25 mouse cellular contexts compared by ENCODE assay signal in genomic region chr1:54846346-54847000, GRCm38 (mm10).
A peak's percentile ranks its signal among the peaks of the same experiment; 100 is the strongest.
DNase-seq lines count a peak whose midpoint lies in the region; ATAC-seq lines count a peak whose summit lies in the region.
"Had no signal": no experiment of that assay in that cellular context is flagged by ENCODE, and none has a peak within 500 bp of the region (broad histone marks: within the 10 kb centered on the region; RNA-seq: fewer than 3 reads in every experiment).

No protein-coding gene starts in this region.

- 60% methylated on average over 5 of the region's 5 CpGs for WGBS in limb, embryonic 12.5 days
- WGBS in limb, embryonic 10.5 days = 69% methylated on average over 5 of the region's 5 CpGs
- 36% methylated on average over 5 of the region's 5 CpGs for WGBS in embryonic facial prominence, embryonic 14.5 days
- WGBS in limb, embryonic 15.5 days = 48% methylated on average over 5 of the region's 5 CpGs
- 80% methylated on average over 5 of the region's 5 CpGs for WGBS in midbrain, embryonic 15.5 days

- H3K36me3 ChIP-seq in limb, embryonic 12.5 days = no peaks in the 10 kb centered on the region
- H3K36me3 ChIP-seq in limb, embryonic 10.5 days = no peaks in the 10 kb centered on the region
- H3K36me3 ChIP-seq in embryonic facial prominence, embryonic 14.5 days (ENCODE audit: control insufficient read depth, insufficient read depth, low read length) = no peaks in the 10 kb centered on the region
- H3K36me3 ChIP-seq in limb, embryonic 15.5 days = no peaks in the 10 kb centered on the region
- no peaks in the 10 kb centered on the region for H3K36me3 ChIP-seq in midbrain, embryonic 15.5 days (replicated peaks)
- H3K36me3 ChIP-seq: forebrain, embryonic 12.5 days; heart, embryonic 10.5 days; hindbrain, embryonic 12.5 days; midbrain, embryonic 13.5 days had no signal

- H3K27me3 ChIP-seq in limb, embryonic 12.5 days = no peaks in the 10 kb centered on the region
- no peaks in the 10 kb centered on the region for H3K27me3 ChIP-seq in limb, embryonic 10.5 days (ENCODE audit: low read depth, poor library complexity, severe bottlenecking)
- no peaks in the 10 kb centered on the region for H3K27me3 ChIP-seq in embryonic facial prominence, embryonic 14.5 days (replicated peaks; ENCODE audit: control insufficient read depth, insufficient read depth, low read length)
- no peaks in the 10 kb centered on the region for H3K27me3 ChIP-seq in limb, embryonic 15.5 days
- H3K27me3 ChIP-seq in midbrain, embryonic 15.5 days (replicated peaks) = no peaks in the 10 kb centered on the region
- H3K27me3 ChIP-seq: forebrain, embryonic 12.5 days; hindbrain, embryonic 12.5 days; midbrain, embryonic 13.5 days had no signal

- H3K4me3 ChIP-seq in limb, embryonic 12.5 days (replicated peaks) = no peak overlapping the region
- no peak overlapping the region for H3K4me3 ChIP-seq in limb, embryonic 10.5 days
- no peak overlapping the region for H3K4me3 ChIP-seq in embryonic facial prominence, embryonic 14.5 days (ENCODE audit: low read depth, low read length)
- no peak overlapping the region for H3K4me3 ChIP-seq in limb, embryonic 15.5 days
- H3K4me3 ChIP-seq in midbrain, embryonic 15.5 days = no peak overlapping the region
- H3K4me3 ChIP-seq: erythroblast, embryonic 14.5 days; forebrain, embryonic 12.5 days; heart, embryonic 10.5 days; hindbrain, embryonic 12.5 days; megakaryocyte, embryonic 14.5 days; midbrain, embryonic 13.5 days had no signal

- no peaks in the 10 kb centered on the region for H3K9me3 ChIP-seq in limb, embryonic 12.5 days
- no peaks in the 10 kb centered on the region for H3K9me3 ChIP-seq in limb, embryonic 10.5 days (replicated peaks)
- no peaks in the 10 kb centered on the region for H3K9me3 ChIP-seq in embryonic facial prominence, embryonic 14.5 days (ENCODE audit: control insufficient read depth, low read length)
- H3K9me3 ChIP-seq in limb, embryonic 15.5 days = no peaks in the 10 kb centered on the region
- H3K9me3 ChIP-seq in midbrain, embryonic 15.5 days = no peaks in the 10 kb centered on the region
- H3K9me3 ChIP-seq: forebrain, embryonic 12.5 days; heart, embryonic 10.5 days; hindbrain, embryonic 12.5 days; megakaryocyte, embryonic 14.5 days; midbrain, embryonic 13.5 days had no signal

- 0 out of 2 replicates have a peak overlapping the region, but pooled peaks have one; percentile 41 for H3K27ac ChIP-seq in limb, embryonic 12.5 days
- H3K27ac ChIP-seq in limb, embryonic 10.5 days = no peak overlapping the region
- H3K27ac ChIP-seq in embryonic facial prominence, embryonic 14.5 days (replicated peaks; ENCODE audit: low read depth, low read length) = no peak overlapping the region
- H3K27ac ChIP-seq in limb, embryonic 15.5 days = peak overlapping the region; percentile 28; the same call in 1 of the 2 replicates
- no peak overlapping the region for H3K27ac ChIP-seq in midbrain, embryonic 15.5 days
- H3K27ac ChIP-seq: forebrain, embryonic 12.5 days; heart, embryonic 10.5 days; hindbrain, embryonic 12.5 days; hindbrain, postnatal 0 days had no signal

- no peak overlapping the region for H3K4me2 ChIP-seq in limb, embryonic 12.5 days
- no peak overlapping the region for H3K4me2 ChIP-seq in embryonic facial prominence, embryonic 14.5 days (ENCODE audit: low read depth, low read length)
- no peak overlapping the region for H3K4me2 ChIP-seq in limb, embryonic 15.5 days
- H3K4me2 ChIP-seq in midbrain, embryonic 15.5 days = no peak overlapping the region
- H3K4me2 ChIP-seq: forebrain, embryonic 12.5 days; hindbrain, embryonic 12.5 days; liver, embryonic 11.5 days; midbrain, embryonic 13.5 days had no signal

- H3K9ac ChIP-seq in limb, embryonic 12.5 days (replicated peaks) = no peak overlapping the region
- no peak overlapping the region for H3K9ac ChIP-seq in embryonic facial prominence, embryonic 14.5 days (ENCODE audit: low read depth, low read length)
- no peak overlapping the region for H3K9ac ChIP-seq in limb, embryonic 15.5 days
- no peak overlapping the region for H3K9ac ChIP-seq in midbrain, embryonic 15.5 days
- H3K9ac ChIP-seq: forebrain, embryonic 12.5 days; hindbrain, embryonic 12.5 days; midbrain, embryonic 13.5 days had no signal

- no peak for DNase-seq in limb, embryonic 10.5 days (ENCODE audit: low spot score)
- peak; percentile 75 for DNase-seq in embryonic facial prominence, embryonic 14.5 days (ENCODE audit: low spot score)
- DNase-seq in lung, postnatal 14 days = no peak
- DNase-seq: adrenal gland, adult 2 months; adrenal gland, postnatal 36 days; cerebellum, adult 18-20 months; cerebellum, postnatal 10 days; gastrocnemius, postnatal 14 days; heart, postnatal 36 days; lung, postnatal 4 days; retina, postnatal 1 day; right cerebral cortex, postnatal 14 days had no signal

- no peak for ATAC-seq in limb, embryonic 12.5 days (ENCODE audit: insufficient number of reproducible peaks, insufficient read depth, low FRiP score, low TSS enrichment, low read depth)
- ATAC-seq in CD4-positive, CD25-positive, alpha-beta regulatory T cell, adult 4 months = peak; percentile 34
- peak; percentile 63; the same call in 1 of the 2 replicates for ATAC-seq in embryonic facial prominence, embryonic 14.5 days (ENCODE audit: low read depth)
- no peak for ATAC-seq in limb, embryonic 15.5 days (ENCODE audit: insufficient number of reproducible peaks, low FRiP score, low TSS enrichment, low read depth)
- no peak for ATAC-seq in midbrain, embryonic 15.5 days (replicated peaks)
- ATAC-seq: hindbrain, postnatal 0 days; intestine, embryonic 16.5 days; midbrain, embryonic 13.5 days had no signal

- peaks cover 45% of the 10 kb centered on the region for H3K4me1 ChIP-seq in limb, embryonic 12.5 days (replicated peaks)
- H3K4me1 ChIP-seq in limb, embryonic 10.5 days = peaks cover 43% of the 10 kb centered on the region
- peaks cover 46% of the 10 kb centered on the region for H3K4me1 ChIP-seq in embryonic facial prominence, embryonic 14.5 days (ENCODE audit: control insufficient read depth, insufficient read depth, low read length)
- peaks cover 43% of the 10 kb centered on the region for H3K4me1 ChIP-seq in limb, embryonic 15.5 days
- H3K4me1 ChIP-seq in midbrain, embryonic 15.5 days = no peaks in the 10 kb centered on the region
- H3K4me1 ChIP-seq: hindbrain, embryonic 12.5 days; midbrain, embryonic 13.5 days had no signal

Comparison
In these comparisons a context has a peak if more than half of its experiments do, and no peak if none do; other contexts are left out.
1. H3K27ac ChIP-seq: peak in limb, embryonic 12.5 days (single experiment) and limb, embryonic 15.5 days (single experiment); none in limb, embryonic 10.5 days (single experiment), embryonic facial prominence, embryonic 14.5 days (single experiment) and midbrain, embryonic 15.5 days (single experiment).
2. ATAC-seq: peak in CD4-positive, CD25-positive, alpha-beta regulatory T cell, adult 4 months (single experiment) and embryonic facial prominence, embryonic 14.5 days (single experiment); none in limb, embryonic 12.5 days (single experiment), limb, embryonic 15.5 days (single experiment) and midbrain, embryonic 15.5 days (single experiment).